Mouse (Mus musculus) MEL (cell line): ENCODE measurements around the gene Thrsp. TPM values are rescaled to one million over a fixed set of nuclear protein-coding genes. Genes with fewer than 3 reads are reported as not detected.

Experiments used
- DNase-seq: peaks from one replicate; pipeline ENCODE4 v3.0.0; 2011; ENCODE audit warnings: low read depth, low spot score
- H3K27ac ChIP-seq: 2 replicates; pipeline ENCODE4 v1.5.1; 2012; ENCODE audit warnings: low read depth, mild to moderate bottlenecking, control low read depth, low read length, moderate library complexity; ENCODE audit not compliant: control insufficient read depth
- H3K27me3 ChIP-seq, 2 experiments: fragments of 150-350 bp in 1 of 2; sonication (generic) in 1 of 2; 2 replicates each; pipeline ENCODE4 v1.6.1; 2012; ENCODE audit warnings: low read length in 2 of 2, mild to moderate bottlenecking in 2 of 2, improper control_type of control experiment in 1 of 2, moderate library complexity in 1 of 2; ENCODE audit not compliant: insufficient read depth in 2 of 2, control insufficient read depth in 1 of 2
- H3K36me3 ChIP-seq, 2 experiments: 2 replicates each; pipeline ENCODE4 v1.6.1; 2012 to 2014; ENCODE audit warnings: low read length in 2 of 2, improper control_type of control experiment in 1 of 2, inconsistent platforms in 1 of 2, mild to moderate bottlenecking in 1 of 2; ENCODE audit not compliant: insufficient read depth in 2 of 2, control insufficient read depth in 1 of 2
- H3K4me1 ChIP-seq, 2 experiments: fragments of 150-350 bp in 1 of 2; sonication (generic) in 1 of 2; 2 replicates each; pipeline ENCODE4 v1.6.1; 2012; ENCODE audit warnings: low read length in 2 of 2, improper control_type of control experiment in 1 of 2, mild to moderate bottlenecking in 1 of 2; ENCODE audit not compliant: insufficient read depth in 2 of 2, control insufficient read depth in 1 of 2
- H3K4me3 ChIP-seq, 2 experiments: fragments of 150-350 bp in 1 of 2; sonication (generic) in 1 of 2; 2 replicates each; pipeline ENCODE4 v1.5.1; 2012; ENCODE audit warnings: low read depth in 2 of 2, low read length in 2 of 2, mild to moderate bottlenecking in 2 of 2, moderate library complexity in 2 of 2, control low read depth in 1 of 2, improper control_type of control experiment in 1 of 2; ENCODE audit not compliant: control insufficient read depth in 1 of 2, insufficient read depth in 1 of 2
- H3K79me2 ChIP-seq: 2 replicates; pipeline ENCODE4 v1.6.1; 2012; ENCODE audit warnings: mild to moderate bottlenecking, low read length, moderate library complexity; ENCODE audit not compliant: control insufficient read depth, poor library complexity, insufficient read depth
- H3K9ac ChIP-seq: 2 replicates; pipeline ENCODE4 v1.6.1; 2012; ENCODE audit warnings: low read depth, mild to moderate bottlenecking, control low read depth, low read length, moderate library complexity; ENCODE audit not compliant: control insufficient read depth, poor library complexity, severe bottlenecking
- H3K9me3 ChIP-seq: fragments of 150-350 bp; sonication (generic); replicated peaks from 2 replicates; pipeline ENCODE4 v1.6.1; 2012; ENCODE audit warnings: mild to moderate bottlenecking, low read length, improper control_type of control experiment, moderate library complexity; ENCODE audit not compliant: insufficient read depth
- BHLHE40 ChIP-seq: IDR thresholded peaks from 2 replicates; pipeline ENCODE4 v1.6.1; 2012; ENCODE audit warnings: low read depth, mild to moderate bottlenecking, inconsistent platforms, low read length, improper control_type of control experiment, borderline replicate concordance
- CHD1 ChIP-seq: IDR thresholded peaks from 2 replicates; pipeline ENCODE4 v1.6.1; 2012; ENCODE audit warnings: low read depth, mild to moderate bottlenecking, inconsistent platforms, low read length, improper control_type of control experiment
- CHD2 ChIP-seq: IDR thresholded peaks from 2 replicates; pipeline ENCODE4 v1.6.1; 2011; ENCODE audit warnings: low read length, improper control_type of control experiment
- CTCF ChIP-seq, 3 experiments: IDR thresholded peaks in 2 of 3; conservative IDR thresholded peaks in 1 of 3; 2 replicates each; pipeline ENCODE4 v1.5.1; 2011 to 2012; ENCODE audit warnings: low read length in 3 of 3, low read depth in 2 of 3, mild to moderate bottlenecking in 2 of 3, improper control_type of control experiment in 1 of 3, inconsistent platforms in 1 of 3, mixed read lengths in 1 of 3, moderate library complexity in 1 of 3; ENCODE audit not compliant: control insufficient read depth in 1 of 3, insufficient read depth in 1 of 3, poor library complexity in 1 of 3, severe bottlenecking in 1 of 3
- E2F4 ChIP-seq: IDR thresholded peaks from 2 replicates; pipeline ENCODE4 v1.6.1; 2011; ENCODE audit warnings: low read depth, low read length, improper control_type of control experiment, borderline replicate concordance
- ELF1 ChIP-seq: IDR thresholded peaks from 2 replicates; pipeline ENCODE4 v1.6.1; 2014; ENCODE audit warnings: low read depth, mild to moderate bottlenecking, inconsistent platforms, low read length, improper control_type of control experiment, moderate library complexity
- EP300 ChIP-seq, 2 experiments: IDR thresholded peaks; 2 replicates each; pipeline ENCODE4 v1.6.1; 2011; ENCODE audit warnings: improper control_type of control experiment in 2 of 2, low read length in 2 of 2, low read depth in 1 of 2, mild to moderate bottlenecking in 1 of 2
- ETS1 ChIP-seq: IDR thresholded peaks from 2 replicates; pipeline ENCODE4 v1.6.1; 2012; ENCODE audit warnings: low read depth, mild to moderate bottlenecking, inconsistent platforms, low read length, improper control_type of control experiment, moderate library complexity
- GABPA ChIP-seq: IDR thresholded peaks from 2 replicates; pipeline ENCODE4 v1.6.1; 2012; ENCODE audit warnings: low read depth, mild to moderate bottlenecking, inconsistent platforms, low read length, improper control_type of control experiment, moderate library complexity
- GATA1 ChIP-seq: IDR thresholded peaks from 2 replicates; pipeline ENCODE4 v1.6.1; 2011; ENCODE audit warnings: low read depth, low read length, improper control_type of control experiment
- HCFC1 ChIP-seq: IDR thresholded peaks from 2 replicates; pipeline ENCODE4 v1.6.1; 2012; ENCODE audit warnings: low read depth, mild to moderate bottlenecking, inconsistent platforms, low read length, improper control_type of control experiment, moderate library complexity
- MAFK ChIP-seq: IDR thresholded peaks from 2 replicates; pipeline ENCODE4 v1.6.1; 2011; ENCODE audit warnings: low read depth, mild to moderate bottlenecking, low read length, improper control_type of control experiment, borderline replicate concordance
- MAX ChIP-seq: IDR thresholded peaks from 2 replicates; pipeline ENCODE4 v1.6.1; 2011; ENCODE audit warnings: low read length, improper control_type of control experiment
- MXI1 ChIP-seq: IDR thresholded peaks from 2 replicates; pipeline ENCODE4 v1.6.1; 2011; ENCODE audit warnings: mild to moderate bottlenecking, low read depth, low read length, improper control_type of control experiment
- NRF1 ChIP-seq: IDR thresholded peaks from 2 replicates; pipeline ENCODE4 v1.6.1; 2014; ENCODE audit warnings: low read depth, mild to moderate bottlenecking, inconsistent platforms, low read length, improper control_type of control experiment, moderate library complexity; ENCODE audit not compliant: poor library complexity, insufficient read depth, severe bottlenecking
- POLR2A ChIP-seq, 2 experiments: IDR thresholded peaks; 2 replicates each; pipeline ENCODE4 v1.6.1; 2011 to 2012; ENCODE audit warnings: low read length in 2 of 2, mild to moderate bottlenecking in 2 of 2, control low read depth in 1 of 2, improper control_type of control experiment in 1 of 2, low read depth in 1 of 2, moderate library complexity in 1 of 2; ENCODE audit not compliant: control insufficient read depth in 1 of 2, insufficient read depth in 1 of 2, poor library complexity in 1 of 2
- POLR2AphosphoS2 ChIP-seq: IDR thresholded peaks from 2 replicates; pipeline ENCODE4 v1.6.1; 2011; ENCODE audit warnings: low read length, improper control_type of control experiment
- RAD21 ChIP-seq: IDR thresholded peaks from 2 replicates; pipeline ENCODE4 v1.6.1; 2011; ENCODE audit warnings: mild to moderate bottlenecking, low read depth, low read length, improper control_type of control experiment
- RCOR1 ChIP-seq: IDR thresholded peaks from 2 replicates; pipeline ENCODE4 v1.6.1; 2012; ENCODE audit warnings: low read depth, mild to moderate bottlenecking, inconsistent platforms, low read length, improper control_type of control experiment
- TAL1 ChIP-seq: IDR thresholded peaks from 2 replicates; pipeline ENCODE4 v1.6.1; 2012; ENCODE audit warnings: mild to moderate bottlenecking, inconsistent platforms, low read length, moderate library complexity, mixed read lengths
- TBP ChIP-seq: IDR thresholded peaks from 2 replicates; pipeline ENCODE4 v1.8.0; 2011; ENCODE audit warnings: low read depth, low read length, improper control_type of control experiment
- TCF12 ChIP-seq: IDR thresholded peaks from 2 replicates; pipeline ENCODE4 v1.6.1; 2014; ENCODE audit warnings: low read depth, mild to moderate bottlenecking, inconsistent platforms, low read length, improper control_type of control experiment, moderate library complexity
- ZKSCAN1 ChIP-seq: IDR thresholded peaks from 2 replicates; pipeline ENCODE4 v1.6.1; 2012; ENCODE audit warnings: low read depth, mild to moderate bottlenecking, inconsistent platforms, low read length, improper control_type of control experiment, moderate library complexity
- ZMIZ1 ChIP-seq: IDR thresholded peaks from 2 replicates; pipeline ENCODE4 v1.6.1; 2012; ENCODE audit warnings: low read depth, mild to moderate bottlenecking, inconsistent platforms, low read length, improper control_type of control experiment, moderate library complexity
- ZNF384 ChIP-seq: IDR thresholded peaks from 2 replicates; pipeline ENCODE4 v1.6.1; 2012; ENCODE audit warnings: low read depth, mild to moderate bottlenecking, inconsistent platforms, low read length, improper control_type of control experiment
- polyA plus RNA-seq, 2 experiments: library from polyadenylated mRNA; stranded (reverse) in 1 of 2; unstranded in 1 of 2; fragments of >175 nt in 1 of 2; fragments of >200 nt in 1 of 2; gene quantifications; 2 replicates each; pipeline versions ENCODE4 v1.2.1 to v1.2.4; 2012; ENCODE audit warnings: low replicate concordance in 2 of 2, low read depth in 1 of 2; ENCODE audit not compliant: insufficient read length in 2 of 2, insufficient read depth in 1 of 2, missing spikeins in 1 of 2
- total RNA-seq: library from RNA; depleted of rRNA; stranded (reverse); fragments of 300-350 nt; gene quantifications from 2 replicates; pipeline ENCODE4 v1.2.3, GENCODE M21; 2012

The Thrsp gene
- total and polyA plus RNA-seq, 3 experiments: 0.06 TPM; not detected in 2

- H3K79me2 ChIP-seq: no peaks in the 10 kb centered on the region
- H3K27me3 ChIP-seq: no peaks in the 10 kb centered on the region
- H3K4me3 ChIP-seq: no peak overlapping the region
- TF ChIP-seq RCOR1 (no peak), NRF1 (no peak), EP300 (IDR thresholded peaks at IDR 0.05; ENCODE audit: low read depth in 1 of 2, low read length in 2 of 2) (no peak), POLR2A (IDR thresholded peaks at IDR 0.05; ENCODE audit: control insufficient read depth in 1 of 2, insufficient read depth in 1 of 2, low read depth in 1 of 2, low read length in 2 of 2, poor library complexity in 1 of 2) (no peak), MAX (no peak), GABPA (no peak), ZNF384 (no peak), BHLHE40 (no peak), ZKSCAN1 (no peak), MAFK (no peak)
- H3K27ac ChIP-seq: no peak overlapping the region
- H3K9me3 ChIP-seq: no peaks in the 10 kb centered on the region
- peaks cover 0 to 5% of the 10 kb centered on the region in 2 experiments; a peak in 1 of 4 replicates for H3K4me1 ChIP-seq
- DNase-seq: no peak
- H3K9ac ChIP-seq: no peak overlapping the region
- H3K36me3 ChIP-seq: no peaks in the 10 kb centered on the region; a peak in 1 of 4 replicates
Observed at GRCm38 (mm10) chr7:97414426-97414825, 3.1 kb downstream of the Thrsp start.

- H3K9ac ChIP-seq: no peak overlapping the region
Observed at GRCm38 (mm10) chr7:97413981-97414380, 3.5 kb downstream of the Thrsp start.

GRCm38 (mm10) chr7:97411575-97411974 lies 6.0 kb downstream of the Thrsp start:
- peaks cover 0 to 5% of the 10 kb centered on the region in 2 experiments; a peak in 1 of 4 replicates for H3K4me1 ChIP-seq
- peaks cover 0 to 2% of the 10 kb centered on the region in 2 experiments; a peak in 2 of 4 replicates for H3K36me3 ChIP-seq
- TF ChIP-seq NRF1 (no peak), GATA1 (no peak), ZMIZ1 (no peak), MAFK (no peak), CHD2 (no peak), POLR2A (IDR thresholded peaks at IDR 0.05; ENCODE audit: control insufficient read depth in 1 of 2, insufficient read depth in 1 of 2, low read depth in 1 of 2, low read length in 2 of 2, poor library complexity in 1 of 2) (no peak), TBP (no peak), POLR2AphosphoS2 (no peak), E2F4 (no peak), RAD21 (no peak), ZNF384 (no peak), MXI1 (no peak), TAL1 (no peak), RCOR1 (no peak), ETS1 (no peak), TCF12 (no peak)

More at GRCm38 (mm10) chr7:97413981-97414380, 3.5 kb downstream of the Thrsp start:
- no peaks in the 10 kb centered on the region for H3K27me3 ChIP-seq
- H3K36me3 ChIP-seq: no peaks in the 10 kb centered on the region; a peak in 1 of 4 replicates
- no peak for DNase-seq
- H3K79me2 ChIP-seq: no peaks in the 10 kb centered on the region
- TF ChIP-seq RAD21 (no peak), RCOR1 (no peak), MAFK (no peak), POLR2A (IDR thresholded peaks at IDR 0.05; ENCODE audit: control insufficient read depth in 1 of 2, insufficient read depth in 1 of 2, low read depth in 1 of 2, low read length in 2 of 2, poor library complexity in 1 of 2) (no peak), HCFC1 (no peak), TAL1 (no peak), ELF1 (no peak), CTCF (IDR thresholded peaks at IDR 0.05 in 2 of 3, conservative IDR thresholded peaks at IDR 0.05 in 1 of 3; ENCODE audit: control insufficient read depth in 1 of 3, insufficient read depth in 1 of 3, low read depth in 2 of 3, low read length in 3 of 3, poor library complexity in 1 of 3, severe bottlenecking in 1 of 3) (no peak), CHD1 (no peak)
- TF ChIP-seq, all 39 proteins: peak for 0
- H3K4me1 ChIP-seq: peaks cover 0 to 5% of the 10 kb centered on the region in 2 experiments; a peak in 1 of 4 replicates
- H3K9me3 ChIP-seq: no peaks in the 10 kb centered on the region
- no peak overlapping the region for H3K4me3 ChIP-seq
- no peak overlapping the region for H3K27ac ChIP-seq

More at GRCm38 (mm10) chr7:97411575-97411974, 6.0 kb downstream of the Thrsp start:
- no peak overlapping the region for H3K27ac ChIP-seq
- H3K4me3 ChIP-seq: no peak overlapping the region
- no peaks in the 10 kb centered on the region for H3K27me3 ChIP-seq
- H3K79me2 ChIP-seq: no peaks in the 10 kb centered on the region
- no peak for DNase-seq
- H3K9me3 ChIP-seq: no peaks in the 10 kb centered on the region
- no peak overlapping the region for H3K9ac ChIP-seq
